Mouse (Mus musculus): Measurements from ENCODE around the gene Ptcd2.

DNA sequence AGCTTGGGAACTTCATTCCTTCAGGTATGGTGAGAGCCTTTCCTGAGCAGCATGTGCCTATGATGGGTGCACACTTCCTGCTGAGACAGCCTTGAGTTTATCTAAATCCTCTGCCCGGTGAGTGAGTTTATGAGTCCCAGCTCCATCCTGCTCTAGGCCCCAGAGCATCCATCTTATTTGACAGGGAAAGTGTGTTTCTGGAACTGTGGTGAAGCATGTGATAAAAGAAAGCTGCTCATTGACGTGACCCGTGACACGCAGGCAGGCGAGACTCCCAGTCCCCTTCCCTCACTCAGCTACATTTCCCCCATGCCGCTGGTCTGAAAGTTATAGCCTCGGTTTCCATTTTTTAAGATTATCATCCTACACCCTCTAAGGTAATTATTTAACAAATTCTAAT, 11.4 kb upstream of the Ptcd2 start:
- TF ChIP-seq CTCF (IDR thresholded peaks at IDR 0.05; ENCODE audit: low read depth) (no peak), EP300 (IDR thresholded peaks at IDR 0.05; ENCODE audit: low read depth) (no peak)
